Mouse (Mus musculus) lung, postnatal 36 days (tissue): ENCODE data around the gene Bcas1.
"Not testable (repeated sequence)": the region's sequence is repeated elsewhere in the genome, so short reads cannot be mapped to it uniquely, and the experiment has no call there.

Experiments
- DNase-seq: peaks from one replicate; pipeline ENCODE4 v3.0.0; 2022; ENCODE audit warnings: mixed read lengths

Bcas1 gene

GRCm38 (mm10) chr2:170427704-170428103 lies at the start of gene Bcas1:
Gene Bcas1 (minus strand): TSS chr2:170427845.
- DNase-seq, result peak; percentile 28

GRCm38 (mm10) chr2:170476643-170477042 lies 49.0 kb upstream of the Bcas1 start:
- peak; percentile 42 for DNase-seq

GRCm38 (mm10) chr2:170476215-170476614 lies 48.6 kb upstream of the Bcas1 start:
- DNase-seq, result peak; percentile 71

- no peak for DNase-seq
These were observed 47.5 kb upstream of the Bcas1 start for GRCm38 (mm10) chr2:170475164-170475563.

GRCm38 (mm10) chr2:170474125-170474524 lies 46.5 kb upstream of the Bcas1 start:
- DNase-seq, result no peak

GRCm38 (mm10) chr2:170470591-170470990 lies 42.9 kb upstream of the Bcas1 start:
- DNase-seq, result no peak

GRCm38 (mm10) chr2:170469616-170470308 lies 42.1 kb upstream of the Bcas1 start:
- peak; percentile 32 for DNase-seq

- peak; percentile 25 for DNase-seq
These were observed 40.4 kb upstream of the Bcas1 start for GRCm38 (mm10) chr2:170468009-170468408.

GRCm38 (mm10) chr2:170464817-170465216 lies 37.2 kb upstream of the Bcas1 start:
- DNase-seq, result no peak

- DNase-seq, result no peak
These were observed 34.0 kb upstream of the Bcas1 start for GRCm38 (mm10) chr2:170461652-170462051.

GRCm38 (mm10) chr2:170459805-170460204 lies 32.2 kb upstream of the Bcas1 start:
- DNase-seq, result no peak

GRCm38 (mm10) chr2:170459183-170459582 lies 31.5 kb upstream of the Bcas1 start:
- DNase-seq, result no peak

- not testable (repeated sequence) for DNase-seq
These were observed 26.2 kb upstream of the Bcas1 start for GRCm38 (mm10) chr2:170453809-170454208.

- peak; percentile 86 for DNase-seq
These were observed 23.3 kb upstream of the Bcas1 start for GRCm38 (mm10) chr2:170450933-170451332.

- DNase-seq, result no peak
These were observed 20.0 kb upstream of the Bcas1 start for GRCm38 (mm10) chr2:170447651-170448050.

GRCm38 (mm10) chr2:170446843-170447383 lies 19.3 kb upstream of the Bcas1 start:
- peak; percentile 7 for DNase-seq

GRCm38 (mm10) chr2:170445861-170446260 lies 18.2 kb upstream of the Bcas1 start:
- DNase-seq, result peak; percentile 60

GRCm38 (mm10) chr2:170442535-170442934 lies 14.9 kb upstream of the Bcas1 start:
- DNase-seq, result peak; percentile 64

GRCm38 (mm10) chr2:170438782-170439181 lies 11.1 kb upstream of the Bcas1 start:
- no peak for DNase-seq

- DNase-seq, result no peak
These were observed 8.6 kb upstream of the Bcas1 start for GRCm38 (mm10) chr2:170436204-170436603.

- no peak for DNase-seq
These were observed 4.5 kb upstream of the Bcas1 start for GRCm38 (mm10) chr2:170432152-170432551.

- no peak for DNase-seq
These were observed 1.3 kb upstream of the Bcas1 start for GRCm38 (mm10) chr2:170428966-170429365.

GRCm38 (mm10) chr2:170424131-170424530 lies 3.5 kb downstream of the Bcas1 start:
- DNase-seq, result peak; percentile 4

GRCm38 (mm10) chr2:170421924-170422323 lies 5.7 kb downstream of the Bcas1 start:
- DNase-seq, result no peak

- DNase-seq, result peak; percentile 48
These were observed 8.9 kb downstream of the Bcas1 start for GRCm38 (mm10) chr2:170418748-170419147.
